Mouse (Mus musculus) heart, adult 2 months (tissue): Measurements from ENCODE around the gene Mgp. TPM values are rescaled to one million over a fixed set of nuclear protein-coding genes. Genes with fewer than 3 reads are reported as not detected.
A peak's percentile ranks its signal among the peaks of the same experiment; 100 is the strongest.

Experiments
- DNase-seq, 2 experiments: peaks; one replicate each; pipeline ENCODE4 v3.0.0; 2021
- H3K27ac ChIP-seq: fragments of 200-600 bp; 2 replicates; pipeline ENCODE4 v1.8.1; 2022
- H3K27me3 ChIP-seq: fragments of 200-500 bp; 2 replicates; pipeline ENCODE4 v1.6.1; 2012; ENCODE audit warnings: mild to moderate bottlenecking, low read length, inconsistent platforms, mixed read lengths; ENCODE audit not compliant: control insufficient read depth, insufficient read depth
- H3K36me3 ChIP-seq: fragments of 200-500 bp; 2 replicates; pipeline ENCODE4 v1.6.1; 2012; ENCODE audit warnings: low read length, inconsistent platforms; ENCODE audit not compliant: control insufficient read depth, insufficient read depth
- H3K4me1 ChIP-seq: fragments of 200-500 bp; 2 replicates; pipeline ENCODE4 v1.6.1; 2011; ENCODE audit warnings: low read length; ENCODE audit not compliant: control insufficient read depth, insufficient read depth
- H3K4me3 ChIP-seq: fragments of 200-600 bp; 2 replicates; pipeline ENCODE4 v1.8.1; 2022
- H3K79me2 ChIP-seq: fragments of 200-500 bp; replicated peaks from 2 replicates; pipeline ENCODE4 v1.6.1; 2012; ENCODE audit warnings: mild to moderate bottlenecking, inconsistent platforms, low read length, moderate library complexity, mixed read lengths; ENCODE audit not compliant: control insufficient read depth, insufficient read depth
- H3K9ac ChIP-seq: fragments of 200-500 bp; 2 replicates; pipeline ENCODE4 v1.6.1; 2012; ENCODE audit warnings: low read depth, mild to moderate bottlenecking, control low read depth, inconsistent platforms, low read length, mixed read lengths
- CTCF ChIP-seq: fragments of 200-600 bp; IDR thresholded peaks from 2 replicates; pipeline ENCODE4 v1.8.1; 2022; ENCODE audit warnings: antibody characterized with exemption, mild to moderate bottlenecking, moderate library complexity
- EP300 ChIP-seq: fragments of 200-500 bp; IDR thresholded peaks from 2 replicates; pipeline ENCODE4 v1.6.1; 2011; ENCODE audit warnings: low read depth, low read length, control low read depth; ENCODE audit not compliant: insufficient read depth
- POLR2A ChIP-seq: fragments of 200-500 bp; IDR thresholded peaks from 2 replicates; pipeline ENCODE4 v1.6.1; 2011; ENCODE audit warnings: mild to moderate bottlenecking, low read depth, low read length, control low read depth; ENCODE audit not compliant: insufficient read depth
- WGBS: fragments of 180-500 bp; shearing (Covaris S2); methylation state at CpG from one replicate; pipeline ENCODE4 v1.1.7; 2018; 5-methylcytosine and 5-hydroxymethylcytosine counted together
- intact Hi-C: fragments of 180-260 bp; cut with DNase I; formaldehyde crosslinking; loops from one replicate; pipeline ENCODE4 v1.15.1; 2025
- polyA plus RNA-seq: library from polyadenylated mRNA; depleted of rRNA; stranded (reverse); fragments of >200 nt; gene quantifications from 2 replicates; pipeline ENCODE4 v1.2.3, GENCODE M21; 2012
- total RNA-seq, 2 experiments: library from RNA; stranded (reverse); gene quantifications; 2 replicates each; pipeline ENCODE4 v1.2.3; 2021

The Mgp gene
- total and polyA plus RNA-seq, 3 experiments, result 409 to 1,296 (median 433) TPM

DNA sequence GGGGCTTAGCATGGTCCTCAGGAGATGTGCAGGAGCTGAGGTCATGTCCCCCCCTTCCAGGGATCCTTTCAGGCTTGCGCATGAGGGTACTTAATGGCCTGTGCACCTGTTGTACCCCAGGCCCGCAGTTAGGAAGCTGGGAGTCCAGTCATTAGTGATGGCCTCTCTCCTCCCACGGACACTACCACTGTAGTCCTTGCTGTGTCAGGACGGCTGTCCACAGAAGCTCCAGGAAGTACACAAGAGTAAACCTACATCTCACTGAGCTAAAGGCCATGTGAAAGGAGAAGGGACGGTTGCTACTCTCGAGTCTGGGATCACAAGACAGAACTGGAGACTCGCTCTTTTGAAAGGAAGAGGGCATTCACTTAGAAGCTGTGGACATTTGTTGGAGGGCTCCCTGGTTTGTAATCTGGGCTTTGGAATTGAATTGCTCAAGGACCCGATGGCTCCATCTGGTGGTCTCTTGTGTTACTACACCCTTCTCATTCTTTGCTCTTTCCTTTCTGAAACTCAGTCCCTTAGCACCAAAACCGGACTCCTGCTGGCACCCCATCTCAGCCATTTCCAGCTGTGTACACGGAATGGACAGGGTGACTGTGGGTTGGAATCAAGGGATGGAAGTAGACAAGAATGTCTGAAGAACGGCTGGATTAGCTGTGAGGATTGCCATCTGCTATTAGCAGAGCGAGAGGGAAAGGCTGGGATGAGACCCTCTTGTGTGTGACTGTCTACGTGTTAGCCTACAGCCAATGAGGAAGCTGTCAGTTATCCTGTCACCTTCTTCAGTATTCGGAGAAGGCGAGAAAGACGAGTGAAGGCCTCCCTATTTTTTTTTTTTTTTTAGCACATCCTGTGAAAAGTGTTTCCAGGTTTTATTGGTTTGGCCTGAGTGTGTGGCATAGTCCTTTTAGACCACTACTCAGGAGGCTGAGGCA is 45.0 kb upstream of the Mgp start:
- H3K79me2 ChIP-seq, result no peaks in the 10 kb centered on the region
- 27% methylated on average over 16 of the region's 16 CpGs for WGBS

DNA sequence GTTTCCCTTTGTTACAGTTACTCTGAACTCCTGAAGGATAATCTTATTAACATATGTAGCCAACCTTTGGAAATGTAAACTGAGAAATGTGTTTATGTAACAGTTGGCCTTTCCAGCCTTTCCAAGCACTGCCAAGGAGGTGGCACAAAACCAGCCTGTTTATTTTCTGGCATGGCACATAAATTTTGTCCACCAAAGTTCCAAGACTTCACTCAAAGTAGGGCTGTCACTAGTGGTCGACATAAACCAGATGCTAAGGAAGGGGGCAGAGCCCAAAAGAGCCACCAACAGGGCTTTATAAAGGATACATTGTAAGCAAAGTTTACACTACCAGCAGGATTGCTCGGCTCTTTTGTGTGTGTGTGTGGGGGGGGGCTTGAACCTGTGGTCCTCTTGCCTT is 42.3 kb upstream of the Mgp start:
- Histone ChIP-seq H3K79me2 (no peaks in the 10 kb centered on the region), H3K27ac (no peak overlapping the region), H3K27me3 (no peaks in the 10 kb centered on the region), H3K4me3 (no peak overlapping the region), H3K36me3 (no peaks in the 10 kb centered on the region; the same call in 1 of the 2 replicates), H3K9ac (no peak overlapping the region), H3K4me1 (peaks cover 11% of the 10 kb centered on the region)
- no peak for DNase-seq
- intact Hi-C loops, result no loop called here
- whole genome bisulfite sequencing, result 36% methylated on average over 2 of the region's 2 CpGs
- TF ChIP-seq CTCF (no peak), EP300 (no peak), POLR2A (no peak)

More for the DNA sequence above, 45.0 kb upstream of the Mgp start:
- Histone ChIP-seq H3K27ac (peak overlapping the region; percentile 43), H3K4me1 (peaks cover 7% of the 10 kb centered on the region), H3K9ac (peak overlapping the region; percentile 42), H3K4me3 (no peak overlapping the region), H3K27me3 (no peaks in the 10 kb centered on the region), H3K36me3 (no peaks in the 10 kb centered on the region)
- intact Hi-C loops, result loop anchor here (1.0 to 5.0 kb wide), 2 partner anchors 47 to 59 kb away; no protein-coding TSS in a partner anchor
- TF ChIP-seq EP300 (peak; percentile 64; the same call in 1 of the 2 replicates), POLR2A (no peak), CTCF (peak; percentile 96)
- peak; percentile 68 to 69 for DNase-seq

DNA sequence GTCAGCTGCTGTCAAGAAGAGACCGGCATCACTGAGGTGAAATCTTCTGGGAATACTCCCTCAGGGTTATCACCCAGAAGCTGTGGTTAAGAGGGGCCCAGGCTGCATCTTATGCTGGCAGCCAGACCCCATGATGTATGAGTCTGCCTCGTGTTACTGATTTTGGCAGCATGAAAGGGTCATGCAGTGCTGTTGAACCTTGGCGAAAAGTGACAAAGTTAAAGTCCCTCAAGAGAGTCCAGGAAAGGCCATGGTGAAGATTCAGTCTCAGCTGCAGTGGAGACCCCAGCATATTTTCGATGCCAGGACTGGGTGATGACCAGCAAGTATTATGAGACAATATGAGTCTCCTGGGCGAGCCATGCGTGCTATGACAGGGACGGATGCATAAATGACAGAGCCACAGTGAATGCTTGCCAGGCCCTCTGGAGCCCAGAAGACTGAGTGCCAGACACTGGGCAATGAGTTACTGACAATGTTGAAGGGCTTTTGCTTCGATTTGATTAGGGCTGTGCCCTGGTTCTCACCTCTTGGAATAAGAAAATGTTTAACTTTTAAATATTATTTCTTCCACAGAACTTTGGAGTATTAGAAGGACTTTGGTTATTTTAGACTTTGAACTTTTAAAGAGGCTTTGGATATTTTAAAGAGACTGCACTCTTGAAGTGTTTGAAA is 40.2 kb upstream of the Mgp start:
- WGBS, result 55% methylated on average over 8 of the region's 8 CpGs

DNA sequence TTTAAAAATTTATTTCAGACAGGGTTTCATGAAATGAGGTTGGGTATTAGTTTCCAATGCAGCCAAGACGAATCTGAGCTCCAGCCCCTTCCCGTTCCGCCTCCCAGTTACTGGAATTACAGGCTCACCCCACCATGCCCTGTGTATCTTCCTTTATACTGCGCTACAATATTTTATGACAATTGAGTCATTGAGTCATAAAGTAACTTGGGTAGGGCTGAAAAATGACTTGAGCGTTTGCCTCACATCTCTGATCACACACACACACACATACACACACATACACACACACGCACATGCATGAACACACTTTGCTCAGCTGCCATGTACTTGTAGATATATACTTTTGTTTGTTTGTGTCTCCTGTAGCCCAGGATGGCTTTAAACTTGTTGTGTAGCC is 38.6 kb upstream of the Mgp start:
- TF ChIP-seq POLR2A, result no peak
- no peak for TF ChIP-seq CTCF
- TF ChIP-seq EP300, result no peak
- H3K27me3 ChIP-seq, result no peaks in the 10 kb centered on the region
- 95% methylated on average over 6 of the region's 6 CpGs for WGBS

More for the DNA sequence above, 40.2 kb upstream of the Mgp start:
- H3K27me3 ChIP-seq, result no peaks in the 10 kb centered on the region
- no peak overlapping the region for H3K9ac ChIP-seq
- intact Hi-C loops, result no loop called here
- H3K4me3 ChIP-seq, result no peak overlapping the region
- no peaks in the 10 kb centered on the region for H3K79me2 ChIP-seq
- no peak overlapping the region for H3K27ac ChIP-seq
- H3K4me1 ChIP-seq, result peaks cover 11% of the 10 kb centered on the region
- no peak for DNase-seq
- TF ChIP-seq EP300 (no peak), POLR2A (no peak), CTCF (no peak)
- no peaks in the 10 kb centered on the region; the same call in 1 of the 2 replicates for H3K36me3 ChIP-seq

DNA sequence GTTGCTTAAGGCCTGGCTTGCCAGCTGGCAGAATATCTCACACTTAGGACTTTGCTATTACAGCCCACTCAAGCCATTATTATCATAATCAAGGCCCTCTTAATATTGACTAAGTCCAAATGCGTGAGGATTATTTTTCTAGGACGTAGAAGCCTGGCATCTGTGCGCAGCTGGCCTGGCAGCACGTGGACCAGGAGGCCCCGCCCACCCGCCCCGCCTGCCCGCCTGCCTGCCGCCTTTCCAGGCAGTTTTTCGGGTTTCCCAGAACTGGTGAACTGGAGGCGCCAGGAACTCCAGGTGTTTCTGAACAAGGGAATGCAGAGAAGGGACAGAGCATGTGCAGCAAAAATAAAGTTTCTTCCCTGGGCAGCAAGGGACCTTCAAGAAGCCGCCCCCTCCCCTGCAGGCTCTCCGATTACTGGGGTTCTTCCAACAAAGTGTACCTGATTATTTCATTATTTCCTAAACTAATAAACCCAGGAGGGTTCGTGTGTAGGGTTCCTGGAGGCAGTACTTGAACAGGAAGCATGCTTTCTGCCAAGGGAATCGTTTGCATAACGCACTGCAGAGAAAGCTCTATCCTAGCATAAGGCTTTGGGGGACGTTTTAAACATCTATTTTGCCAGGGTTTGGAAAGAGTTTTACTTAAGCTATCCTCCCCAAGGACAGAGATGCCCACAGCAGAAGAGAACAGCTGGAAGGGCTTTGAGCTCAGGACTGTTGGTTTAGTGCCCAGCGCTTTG is 37.9 kb upstream of the Mgp start:
- 17% methylated on average over 18 of the region's 18 CpGs for WGBS

More for the DNA sequence above, 38.6 kb upstream of the Mgp start:
- Histone ChIP-seq H3K79me2 (no peaks in the 10 kb centered on the region), H3K4me3 (no peak overlapping the region), H3K36me3 (no peaks in the 10 kb centered on the region; the same call in 1 of the 2 replicates), H3K4me1 (peaks cover 5% of the 10 kb centered on the region), H3K27ac (no peak overlapping the region; the same call in 1 of the 2 replicates), H3K9ac (no peak overlapping the region)
- no peak for DNase-seq
- intact Hi-C loops, result no loop called here

More for the DNA sequence above, 37.9 kb upstream of the Mgp start:
- no peak for TF ChIP-seq EP300
- no peak for TF ChIP-seq POLR2A
- TF ChIP-seq CTCF, result no peak
- Histone ChIP-seq H3K36me3 (no peaks in the 10 kb centered on the region; the same call in 1 of the 2 replicates), H3K9ac (peak overlapping the region; percentile 45), H3K27me3 (no peaks in the 10 kb centered on the region), H3K27ac (peak overlapping the region; percentile 23; the same call in 1 of the 2 replicates), H3K4me1 (peaks cover 5% of the 10 kb centered on the region), H3K4me3 (no peak overlapping the region), H3K79me2 (no peaks in the 10 kb centered on the region)
- peak; percentile 59 to 66 for DNase-seq
- intact Hi-C loops, result no loop called here
